Comparison of ENCODE assay signal across 30 mouse cellular contexts in genomic region chr2:43217119-43217518, GRCm38 (mm10).
"Had no signal": no experiment of that assay in that cellular context is flagged by ENCODE, and none has a peak within 500 bp of the region (broad histone marks: within the 10 kb centered on the region; RNA-seq: fewer than 3 reads in every experiment).

No protein-coding gene starts in this region.

- H3K9me3 ChIP-seq: heart, embryonic 13.5 days; heart, embryonic 15.5 days; hindbrain, embryonic 13.5 days; hindbrain, embryonic 15.5 days; kidney, embryonic 15.5 days; limb, embryonic 10.5 days; limb, embryonic 12.5 days; liver, embryonic 13.5 days; liver, embryonic 15.5 days had no signal

- DNase-seq: gastrocnemius, adult 2 months; gastrocnemius, postnatal 10 days; gastrocnemius, postnatal 25 days; heart, adult 18-20 months; heart, postnatal 14 days; heart, postnatal 36 days; kidney, adult 11 months; kidney, adult 2 months; kidney, adult 9 months; kidney, postnatal 14 days; kidney, postnatal 36 days; layer of hippocampus, adult 9-11 months; layer of hippocampus, postnatal 36 days; liver; liver, embryonic 13.5 days; liver, postnatal 0 days had no signal

- ATAC-seq: hindbrain, postnatal 0 days; intestine, embryonic 16.5 days; liver, postnatal 0 days had no signal

- H3K27ac ChIP-seq: gastrocnemius, adult 2 months; heart, embryonic 13.5 days; heart, embryonic 15.5 days; hindbrain, embryonic 13.5 days; hindbrain, embryonic 15.5 days; hindbrain, postnatal 0 days; kidney, embryonic 15.5 days; kidney, postnatal 0 days; left cerebral cortex, adult 2 months; limb, embryonic 10.5 days; limb, embryonic 12.5 days; liver, embryonic 13.5 days; liver, embryonic 15.5 days had no signal

- H3K4me1 ChIP-seq: heart, embryonic 13.5 days; heart, embryonic 15.5 days; hindbrain, embryonic 13.5 days; hindbrain, embryonic 15.5 days; kidney, embryonic 15.5 days; limb, embryonic 10.5 days; limb, embryonic 12.5 days; liver, embryonic 13.5 days; liver, embryonic 15.5 days had no signal

- H3K27me3 ChIP-seq: heart, embryonic 13.5 days; heart, embryonic 15.5 days; hindbrain, embryonic 13.5 days; hindbrain, embryonic 15.5 days; kidney, embryonic 15.5 days; limb, embryonic 12.5 days; liver, embryonic 13.5 days; liver, embryonic 15.5 days had no signal

- H3K4me3 ChIP-seq: gastrocnemius, adult 2 months; heart, embryonic 13.5 days; heart, embryonic 15.5 days; hindbrain, embryonic 13.5 days; hindbrain, embryonic 15.5 days; kidney, embryonic 15.5 days; left cerebral cortex, adult 2 months; limb, embryonic 10.5 days; limb, embryonic 12.5 days; liver, embryonic 13.5 days; liver, embryonic 15.5 days had no signal

- H3K9ac ChIP-seq: heart, embryonic 13.5 days; heart, embryonic 15.5 days; hindbrain, embryonic 13.5 days; hindbrain, embryonic 15.5 days; kidney, embryonic 15.5 days; limb, embryonic 12.5 days; liver, embryonic 13.5 days; liver, embryonic 15.5 days; liver, postnatal 0 days had no signal

- H3K4me2 ChIP-seq: heart, embryonic 11.5 days; heart, embryonic 13.5 days; heart, embryonic 15.5 days; hindbrain, embryonic 13.5 days; hindbrain, embryonic 15.5 days; kidney, embryonic 15.5 days; limb, embryonic 12.5 days; liver, embryonic 11.5 days; liver, embryonic 13.5 days; liver, embryonic 15.5 days had no signal

- H3K36me3 ChIP-seq: heart, embryonic 13.5 days; heart, embryonic 15.5 days; hindbrain, embryonic 13.5 days; hindbrain, embryonic 15.5 days; kidney, embryonic 15.5 days; limb, embryonic 10.5 days; limb, embryonic 12.5 days; liver, embryonic 13.5 days; liver, embryonic 15.5 days had no signal
